Mouse (Mus musculus) CH12F3 (cell line): ENCODE measurements around the gene Gm2916.
"Not testable (repeated sequence)": the region's sequence is repeated elsewhere in the genome, so short reads cannot be mapped to it uniquely, and the experiment has no call there.

Experiments
- in situ Hi-C: fragments of 300-500 bp; cut with MboI; formaldehyde crosslinking; loops from 2 replicates; pipeline ENCODE4 v1.14.3; 2020; ENCODE audit warnings: low sequenced_read_pairs

The Gm2916 gene

DNA sequence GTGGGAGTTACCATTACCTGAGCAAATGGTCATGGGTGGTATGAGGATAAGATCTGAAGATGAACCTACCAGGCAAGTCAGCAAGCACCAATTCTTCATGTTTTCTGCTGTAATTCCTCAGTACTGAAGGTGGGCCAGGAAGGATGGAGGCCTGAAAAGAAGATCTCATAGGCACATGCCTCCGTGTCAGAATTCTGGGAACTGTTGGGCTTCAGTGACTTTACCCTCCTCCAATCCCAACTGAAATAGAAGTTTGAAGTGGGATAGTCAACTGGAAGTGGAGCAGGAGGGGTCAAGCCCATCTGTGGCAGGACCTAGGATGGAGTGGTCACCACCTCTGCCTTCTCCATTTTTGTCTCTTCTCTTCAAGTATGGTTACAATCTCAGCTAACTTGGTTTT lies at the start of gene Gm2916:
TSS of gene Gm2916 (plus strand) at position 301 of the 400 bp plus-strand sequence.
- in situ Hi-C loops = not testable (repeated sequence)

DNA sequence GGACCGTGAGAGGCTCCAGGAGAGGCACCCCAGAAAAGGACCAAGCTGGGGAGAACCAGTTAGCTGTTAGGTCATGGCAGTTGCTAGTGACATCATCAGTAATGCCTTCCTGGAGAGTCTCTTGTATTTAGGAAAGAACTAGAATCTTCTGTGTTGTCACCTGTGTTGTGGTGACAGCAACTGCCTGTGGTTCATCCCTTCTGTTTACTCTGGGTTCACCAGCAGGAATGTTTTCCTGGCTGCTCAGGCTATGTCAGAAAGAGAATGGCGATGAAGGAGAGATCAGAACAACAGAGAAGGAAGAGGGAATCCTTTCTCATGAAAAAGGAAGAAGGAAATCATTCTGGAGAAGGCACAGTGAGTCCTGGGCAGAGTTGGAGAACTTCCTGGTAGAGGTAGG lies 38.0 kb upstream of the Gm2916 start, which contains the start of gene Gm3033:
TSS of gene Gm3033 (plus strand) at position 301 of the 400 bp plus-strand sequence.
- in situ Hi-C loops = not testable (repeated sequence)

DNA sequence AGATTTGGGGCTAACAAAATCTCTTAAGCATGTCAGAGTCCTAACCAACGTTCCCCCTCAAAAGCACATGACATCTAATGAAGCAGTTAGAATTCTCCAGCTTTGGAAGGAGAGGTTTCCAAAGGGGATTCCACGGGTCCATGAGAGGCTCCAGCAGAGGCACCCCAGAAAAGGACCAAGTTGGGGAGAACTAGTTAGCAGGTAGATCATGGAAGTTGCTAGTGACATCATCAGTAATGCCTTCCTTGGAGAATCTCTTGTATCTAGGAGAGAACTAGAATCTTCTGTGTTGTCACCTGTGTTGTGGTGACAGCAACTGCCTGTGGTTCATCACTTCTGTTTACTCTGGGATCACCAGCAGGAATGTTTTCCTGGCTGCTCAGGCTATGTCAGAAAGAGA lies 47.5 kb downstream of the Gm2916 start, which contains the start of gene Gm3029:
TSS of gene Gm3029 (plus strand) at position 301 of the 400 bp plus-strand sequence.
- in situ Hi-C loops = not testable (repeated sequence)

DNA sequence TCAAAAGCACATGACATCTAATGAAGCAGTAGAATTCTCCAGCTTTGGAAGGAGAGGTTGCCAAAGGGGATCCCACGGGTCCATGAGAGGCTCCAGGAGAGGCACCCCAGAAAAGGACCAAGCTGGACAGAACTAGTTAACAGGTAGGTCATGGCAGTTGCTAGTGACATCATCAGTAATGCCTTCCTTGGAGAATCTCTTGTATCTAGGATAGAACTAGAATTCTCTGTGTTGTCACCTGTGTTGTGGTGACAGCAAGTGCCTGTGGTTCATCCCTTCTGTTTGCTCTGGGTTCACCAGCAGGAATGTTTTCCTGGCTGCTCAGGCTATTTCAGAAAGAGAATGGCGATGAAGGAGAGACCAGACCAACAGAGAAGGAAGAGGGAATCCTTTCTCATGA lies 79.3 kb downstream of the Gm2916 start, which contains the start of gene Gm3095:
TSS of gene Gm3095 (plus strand) at position 301 of the 400 bp plus-strand sequence.
- in situ Hi-C loops = not testable (repeated sequence)
